Mouse (Mus musculus): ENCODE results near the gene Vldlr. TPM values are rescaled to one million over a fixed set of nuclear protein-coding genes. Genes with fewer than 3 reads are reported as not detected.

The Vldlr gene
- polyA plus RNA-seq, 1 experiment from 2014 or later = 14.3 TPM

- ATAC-seq (ENCODE audit: low FRiP score, low read depth) = no peak
- Histone ChIP-seq H3K9me3 (no peaks in the 10 kb centered on the region), H3K4me2 (replicated peaks) (no peak overlapping the region), H3K9ac (replicated peaks) (no peak overlapping the region), H3K4me3 (no peak overlapping the region), H3K27me3 (no peaks in the 10 kb centered on the region), H3K36me3 (peaks cover 92% of the 10 kb centered on the region), H3K27ac (replicated peaks) (no peak overlapping the region), H3K4me1 (no peaks in the 10 kb centered on the region)
- 94% methylated on average over 4 of the region's 4 CpGs for WGBS
These were observed 27.2 kb downstream of the Vldlr start for GRCm38 (mm10) chr19:27243527-27243926.

- no peaks in the 10 kb centered on the region for H3K9me3 ChIP-seq
- no peak for ATAC-seq (ENCODE audit: low FRiP score, low read depth)
- no peaks in the 10 kb centered on the region for H3K27me3 ChIP-seq
- no peak overlapping the region for H3K4me3 ChIP-seq
- 89% methylated on average over 5 of the region's 5 CpGs for WGBS
- no peak overlapping the region for H3K9ac ChIP-seq (replicated peaks)
- H3K36me3 ChIP-seq = peaks cover 5% of the 10 kb centered on the region; the same call in 1 of the 2 replicates
- H3K4me2 ChIP-seq (replicated peaks) = no peak overlapping the region
- no peaks in the 10 kb centered on the region for H3K4me1 ChIP-seq
- H3K27ac ChIP-seq (replicated peaks) = no peak overlapping the region
These were observed 38.5 kb downstream of the Vldlr start for GRCm38 (mm10) chr19:27254756-27255155.

DNA sequence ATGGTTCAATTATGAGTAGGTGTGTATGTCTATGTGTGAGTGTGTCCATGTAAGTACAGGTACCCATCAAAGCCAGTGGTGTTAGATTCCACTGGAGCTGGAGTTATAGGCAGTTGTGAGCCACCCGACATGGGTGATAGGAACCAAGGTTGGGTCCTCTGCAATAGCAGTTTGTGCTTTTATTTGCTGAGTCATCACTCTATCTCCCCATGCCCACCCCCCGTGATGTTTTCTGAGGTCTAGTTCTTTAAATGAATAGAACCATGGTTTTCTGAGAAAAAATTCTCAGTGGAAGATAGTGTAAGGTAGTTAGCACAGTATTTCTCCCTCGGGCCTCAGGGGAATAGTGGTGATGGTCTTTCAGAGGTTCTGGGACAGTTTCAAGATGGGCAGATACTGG lies 39.4 kb downstream of the Vldlr start:
- ATAC-seq (ENCODE audit: low FRiP score, low read depth) = no peak
- Histone ChIP-seq H3K9me3 (no peaks in the 10 kb centered on the region), H3K27me3 (no peaks in the 10 kb centered on the region), H3K4me2 (replicated peaks) (no peak overlapping the region), H3K9ac (replicated peaks) (no peak overlapping the region), H3K4me1 (no peaks in the 10 kb centered on the region), H3K4me3 (no peak overlapping the region), H3K27ac (replicated peaks) (no peak overlapping the region), H3K36me3 (no peaks in the 10 kb centered on the region)
- 84% methylated on average over 3 of the region's 3 CpGs for WGBS

GRCm38 (mm10) chr19:27260102-27260501 lies 43.8 kb downstream of the Vldlr start:
- Histone ChIP-seq H3K4me2 (replicated peaks) (no peak overlapping the region), H3K9me3 (no peaks in the 10 kb centered on the region), H3K36me3 (no peaks in the 10 kb centered on the region), H3K9ac (replicated peaks) (no peak overlapping the region), H3K4me3 (no peak overlapping the region), H3K27me3 (no peaks in the 10 kb centered on the region), H3K27ac (replicated peaks) (no peak overlapping the region), H3K4me1 (no peaks in the 10 kb centered on the region)
- WGBS = 83% methylated on average over 4 of the region's 4 CpGs
- ATAC-seq (ENCODE audit: low FRiP score, low read depth) = no peak

DNA sequence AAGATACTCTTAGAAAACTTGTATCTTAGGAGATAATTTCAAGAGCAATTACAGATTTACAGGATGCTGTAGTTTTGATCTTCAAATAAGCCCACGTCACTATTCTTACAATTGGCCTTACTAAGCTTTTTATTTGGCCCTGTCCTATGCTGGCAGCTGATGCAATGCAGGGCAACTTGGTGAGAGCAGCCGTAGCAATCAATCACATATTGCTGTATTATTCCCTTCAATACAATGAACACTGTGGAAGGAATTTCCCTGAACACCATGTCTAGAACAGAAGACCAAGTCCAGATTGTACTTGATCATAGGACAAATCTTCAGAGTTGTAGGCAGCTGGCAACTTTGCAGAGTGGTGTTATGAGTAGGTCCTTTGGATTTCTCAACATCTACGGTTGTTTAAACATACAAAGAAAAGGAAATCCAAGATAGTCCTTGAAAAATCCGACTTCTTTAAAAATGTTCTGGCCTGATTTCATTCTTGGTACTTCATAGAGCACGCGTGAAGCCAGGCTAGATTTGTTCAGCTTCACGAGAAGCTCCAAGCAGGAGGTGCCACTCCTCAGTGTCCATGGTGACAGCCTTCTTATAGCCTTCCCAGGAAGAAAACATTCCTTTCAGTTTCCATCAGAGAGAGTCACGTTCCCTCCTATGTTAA lies 44.5 kb downstream of the Vldlr start:
- H3K9ac ChIP-seq (replicated peaks) = no peak overlapping the region
- no peaks in the 10 kb centered on the region for H3K27me3 ChIP-seq
- no peak overlapping the region for H3K4me2 ChIP-seq (replicated peaks)
- no peaks in the 10 kb centered on the region for H3K4me1 ChIP-seq
- H3K36me3 ChIP-seq = no peaks in the 10 kb centered on the region
- no peaks in the 10 kb centered on the region for H3K9me3 ChIP-seq
- no peak overlapping the region for H3K4me3 ChIP-seq
- ATAC-seq (ENCODE audit: low FRiP score, low read depth) = no peak
- no peak overlapping the region for H3K27ac ChIP-seq (replicated peaks)
- 89% methylated on average over 8 of the region's 8 CpGs for WGBS

- Histone ChIP-seq H3K4me3 (no peak overlapping the region), H3K4me2 (replicated peaks) (no peak overlapping the region), H3K9me3 (no peaks in the 10 kb centered on the region), H3K36me3 (no peaks in the 10 kb centered on the region), H3K9ac (replicated peaks) (no peak overlapping the region), H3K4me1 (no peaks in the 10 kb centered on the region), H3K27me3 (no peaks in the 10 kb centered on the region), H3K27ac (replicated peaks) (no peak overlapping the region)
- ATAC-seq (ENCODE audit: low FRiP score, low read depth) = no peak
- WGBS = 84% methylated on average over 3 of the region's 3 CpGs
These were observed 45.9 kb downstream of the Vldlr start for GRCm38 (mm10) chr19:27262141-27262540.

- ATAC-seq (ENCODE audit: low FRiP score, low read depth) = no peak
- H3K27me3 ChIP-seq = no peaks in the 10 kb centered on the region
- H3K9ac ChIP-seq (replicated peaks) = no peak overlapping the region
- H3K9me3 ChIP-seq = no peaks in the 10 kb centered on the region
- no peak overlapping the region for H3K27ac ChIP-seq (replicated peaks)
- 81% methylated on average over 2 of the region's 2 CpGs for WGBS
- H3K36me3 ChIP-seq = no peaks in the 10 kb centered on the region
- no peaks in the 10 kb centered on the region for H3K4me1 ChIP-seq
- no peak overlapping the region for H3K4me2 ChIP-seq (replicated peaks)
- no peak overlapping the region for H3K4me3 ChIP-seq
These were observed 57.1 kb downstream of the Vldlr start for GRCm38 (mm10) chr19:27273385-27273784.

DNA sequence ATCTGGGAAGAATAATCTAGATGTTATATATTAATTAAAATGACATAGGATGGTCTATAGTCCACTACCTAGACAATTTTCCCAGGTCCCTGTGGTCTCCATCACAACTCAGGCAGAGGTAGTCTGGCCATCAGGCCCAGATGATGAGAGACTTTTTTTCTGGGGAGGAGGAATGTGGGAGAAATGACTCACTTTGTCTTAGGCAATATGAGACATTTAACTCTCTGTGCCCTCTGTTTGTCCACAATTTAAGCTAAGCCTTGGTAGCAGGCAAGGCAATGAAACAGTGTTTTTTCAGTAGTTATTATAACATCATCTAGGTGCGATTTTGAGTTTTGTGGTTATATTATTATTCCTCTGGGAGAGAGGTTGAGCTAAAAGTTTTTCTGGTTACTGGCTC lies 58.1 kb downstream of the Vldlr start:
- no peak for ATAC-seq (ENCODE audit: low FRiP score, low read depth)

GRCm38 (mm10) chr19:27279174-27279573 lies 62.9 kb downstream of the Vldlr start:
- H3K27ac ChIP-seq (replicated peaks) = no peak overlapping the region
- no peak for ATAC-seq (ENCODE audit: low FRiP score, low read depth)

More for the DNA sequence above, 58.1 kb downstream of the Vldlr start:
- H3K4me2 ChIP-seq (replicated peaks) = no peak overlapping the region
- H3K36me3 ChIP-seq = no peaks in the 10 kb centered on the region
- H3K9ac ChIP-seq (replicated peaks) = no peak overlapping the region
- H3K27me3 ChIP-seq = no peaks in the 10 kb centered on the region
- H3K4me3 ChIP-seq = no peak overlapping the region
- H3K27ac ChIP-seq (replicated peaks) = no peak overlapping the region
- 88% methylated on average over 1 of the region's 1 CpGs for WGBS
- H3K4me1 ChIP-seq = no peaks in the 10 kb centered on the region
- no peaks in the 10 kb centered on the region for H3K9me3 ChIP-seq

More at GRCm38 (mm10) chr19:27279174-27279573, 62.9 kb downstream of the Vldlr start:
- WGBS = 96% methylated on average over 2 of the region's 2 CpGs
- Histone ChIP-seq H3K36me3 (no peaks in the 10 kb centered on the region), H3K4me3 (no peak overlapping the region), H3K9me3 (no peaks in the 10 kb centered on the region), H3K9ac (replicated peaks) (no peak overlapping the region), H3K27me3 (no peaks in the 10 kb centered on the region), H3K4me1 (no peaks in the 10 kb centered on the region), H3K4me2 (replicated peaks) (no peak overlapping the region)

Other genes with a start within 250 kb of the Vldlr start
- gene Kcnv2, start 106.1 kb downstream of the Vldlr start, polyA plus RNA-seq (2016; fragmentation: Nextera tagmentation; extraction: Ambion mirVana) = 0.09 and 0.16 TPM in 2 replicates
- gene Pum3, start 213.3 kb downstream of the Vldlr start, polyA plus RNA-seq (2016; fragmentation: Nextera tagmentation; extraction: Ambion mirVana) = 84.0 and 90.2 TPM in 2 replicates